Mouse (Mus musculus): ENCODE measurements at regions not wholly inside any gene's neighbourhood (a gene's known extent, or its start where the extent isn't known, plus 50 kb on each side); places are given as distances from the start of the nearest gene placed in this dataset.

DNA sequence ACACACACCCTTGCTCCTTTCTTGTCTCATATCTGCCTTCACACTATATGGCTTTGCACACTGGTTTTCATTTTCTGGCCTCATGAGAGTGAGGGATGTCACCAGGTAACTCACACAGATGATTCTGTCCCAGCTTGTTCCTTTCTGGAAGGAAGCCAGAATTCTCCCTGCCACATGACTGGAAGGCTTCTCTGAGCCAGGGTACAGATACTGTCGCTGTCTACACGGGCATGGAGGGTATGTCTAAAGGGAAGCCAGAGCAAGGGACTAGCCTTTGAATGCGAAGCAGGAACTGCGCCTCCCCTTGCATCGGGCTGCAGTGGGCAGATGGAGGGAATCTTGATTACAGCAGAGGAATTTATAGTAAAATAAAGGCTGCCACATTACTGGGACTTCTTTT lies 89.6 kb upstream of the Camk1g start:
- no peak for DNase-seq (ENCODE audit: low spot score)

DNA sequence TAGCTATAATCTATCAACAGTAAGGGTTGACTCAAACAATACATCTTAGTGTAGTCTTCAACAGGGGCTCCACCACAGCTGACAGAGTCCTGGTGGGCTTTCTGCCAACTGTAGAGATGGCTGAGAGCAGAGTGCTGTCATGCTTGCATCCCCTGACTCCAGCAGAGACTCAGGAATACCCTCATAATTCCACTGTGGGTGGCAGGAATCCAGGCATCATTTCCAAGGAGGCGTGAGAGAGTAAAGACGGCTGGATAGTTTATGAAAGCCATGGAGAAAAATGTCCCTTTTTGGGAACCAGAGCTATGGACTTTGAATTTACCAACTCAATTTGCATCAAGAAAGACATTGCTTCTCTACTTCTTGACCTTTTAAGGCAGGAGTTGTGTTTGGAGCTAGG lies 87.8 kb upstream of the Camk1g start:
- no peak for DNase-seq (ENCODE audit: low spot score)

DNA sequence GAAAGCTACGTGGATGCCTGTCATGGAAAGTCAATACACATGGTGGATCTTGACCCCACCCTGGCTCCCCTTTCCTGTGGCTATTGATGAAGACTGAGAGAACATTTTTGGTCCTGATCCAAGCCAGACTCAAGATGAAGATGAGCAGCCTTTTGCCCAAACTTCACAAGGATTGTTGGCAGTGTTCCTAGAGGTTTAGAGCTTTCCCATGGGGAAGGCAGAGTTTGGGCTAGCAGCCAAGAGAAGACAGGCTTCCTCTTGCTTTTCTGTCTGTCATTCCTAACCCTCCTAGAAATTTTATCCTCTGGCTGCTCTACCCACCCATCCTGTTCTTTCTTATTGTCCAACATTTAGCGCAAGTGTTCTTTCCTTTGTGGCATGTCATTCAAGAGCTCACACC lies 83.6 kb upstream of the Camk1g start:
- DNase-seq (ENCODE audit: low spot score): no peak

DNA sequence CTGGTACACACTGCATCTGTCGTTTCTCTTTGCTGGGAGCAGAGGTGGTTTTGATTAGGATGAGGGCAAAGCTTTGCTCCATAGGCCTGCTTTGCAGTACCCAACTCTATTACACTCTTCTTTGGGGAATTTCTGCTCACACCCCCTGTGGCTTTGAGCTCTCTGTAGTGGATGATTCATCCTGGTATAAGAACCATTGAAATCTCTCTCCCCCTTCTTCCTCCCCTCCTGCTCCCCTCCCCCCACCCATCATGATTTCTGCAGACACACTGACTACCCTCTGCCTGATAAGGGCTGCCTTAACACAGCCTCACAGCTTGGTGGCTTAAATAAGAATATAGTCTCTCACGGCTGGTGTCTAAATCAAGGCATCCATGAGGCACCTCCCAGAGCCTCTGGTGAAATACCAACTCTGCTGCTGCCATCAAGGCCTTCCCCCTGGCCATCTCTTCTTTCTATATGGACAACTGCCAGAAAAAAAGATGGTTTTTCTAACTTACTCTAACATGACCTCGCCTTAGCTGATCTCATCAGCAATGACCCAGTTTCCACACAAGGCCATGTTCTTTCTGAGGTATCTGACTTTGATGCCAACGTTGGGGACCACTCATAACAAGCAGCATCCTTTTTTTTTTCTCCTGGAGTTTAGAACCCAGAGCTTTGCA lies 81.5 kb upstream of the Camk1g start:
- DNase-seq (ENCODE audit: low spot score): no peak

DNA sequence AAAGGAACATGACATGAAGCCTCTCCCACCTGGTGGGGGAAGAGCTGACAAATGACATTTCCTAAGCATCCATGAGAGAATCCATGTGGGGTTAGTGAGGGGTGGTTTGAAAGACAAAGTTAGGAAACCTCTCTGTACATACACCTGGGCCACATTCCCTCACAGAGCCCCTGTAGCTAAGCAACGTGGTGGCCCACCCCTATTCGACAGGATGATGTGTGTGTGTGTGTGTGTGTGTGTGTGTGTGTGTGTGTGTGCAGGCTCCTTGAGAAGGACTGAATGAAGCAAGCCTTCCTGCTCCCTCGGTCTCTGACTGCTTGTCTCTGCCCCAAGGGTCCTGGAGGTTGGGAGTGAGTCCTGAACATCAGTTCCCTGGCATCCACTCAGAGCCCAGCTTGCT lies 80.7 kb upstream of the Camk1g start:
- DNase-seq (ENCODE audit: low spot score): no peak

DNA sequence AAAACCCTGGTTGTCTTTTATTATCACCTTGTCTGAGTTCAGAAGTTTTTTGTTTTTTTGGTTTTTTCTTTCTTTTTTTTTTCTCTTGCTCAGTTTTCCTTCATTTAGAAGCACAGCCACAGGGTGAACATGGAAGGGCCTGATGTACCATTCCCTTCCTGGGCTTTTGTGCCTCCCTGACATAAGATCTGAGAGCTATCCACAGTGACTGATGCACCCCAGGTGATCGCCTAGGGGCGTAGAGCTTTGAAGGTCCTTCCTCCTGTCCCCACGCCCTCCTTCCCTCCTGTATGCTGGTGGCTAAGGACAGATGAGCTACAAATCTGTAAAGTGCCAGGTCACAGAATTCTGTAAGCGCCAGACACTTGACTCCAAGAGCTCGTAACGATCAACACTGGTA lies 80.1 kb upstream of the Camk1g start:
- no peak for DNase-seq (ENCODE audit: low spot score)

DNA sequence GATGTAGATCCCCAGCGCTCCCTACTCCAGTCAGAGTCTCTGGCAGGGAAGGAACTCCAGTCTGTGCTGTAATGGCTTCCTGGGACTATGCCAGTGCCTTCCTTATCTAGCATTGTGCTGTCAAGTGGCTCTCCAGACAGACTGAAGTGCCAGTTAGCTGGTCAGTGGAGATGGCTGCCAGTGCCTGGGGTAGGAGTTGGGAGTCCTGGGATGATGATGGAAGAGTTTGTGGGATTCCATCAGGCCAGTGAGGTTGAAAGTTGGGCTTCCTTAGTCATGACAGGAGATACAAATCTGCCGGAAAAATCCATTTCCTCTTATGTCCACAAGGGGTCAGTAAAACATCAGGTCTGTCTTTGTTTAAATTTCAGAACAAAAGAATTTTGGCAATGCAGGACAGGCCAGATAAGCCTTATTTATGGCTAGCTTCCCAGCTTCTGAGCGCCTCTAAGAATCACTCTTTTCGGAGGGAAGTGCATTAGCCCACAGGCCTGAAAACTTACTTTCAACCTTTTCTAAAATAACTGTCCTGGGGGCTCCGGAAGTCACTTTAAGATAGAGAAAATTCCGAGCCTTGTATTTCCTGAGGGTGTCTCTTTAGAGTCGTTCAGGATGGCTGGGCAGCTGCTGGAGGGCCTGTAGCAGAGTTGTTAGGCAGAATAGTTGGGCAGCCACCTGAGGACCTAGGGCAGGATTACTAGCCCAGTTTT lies 79.5 kb upstream of the Camk1g start:
- DNase-seq (ENCODE audit: low spot score): peak; percentile 1

DNA sequence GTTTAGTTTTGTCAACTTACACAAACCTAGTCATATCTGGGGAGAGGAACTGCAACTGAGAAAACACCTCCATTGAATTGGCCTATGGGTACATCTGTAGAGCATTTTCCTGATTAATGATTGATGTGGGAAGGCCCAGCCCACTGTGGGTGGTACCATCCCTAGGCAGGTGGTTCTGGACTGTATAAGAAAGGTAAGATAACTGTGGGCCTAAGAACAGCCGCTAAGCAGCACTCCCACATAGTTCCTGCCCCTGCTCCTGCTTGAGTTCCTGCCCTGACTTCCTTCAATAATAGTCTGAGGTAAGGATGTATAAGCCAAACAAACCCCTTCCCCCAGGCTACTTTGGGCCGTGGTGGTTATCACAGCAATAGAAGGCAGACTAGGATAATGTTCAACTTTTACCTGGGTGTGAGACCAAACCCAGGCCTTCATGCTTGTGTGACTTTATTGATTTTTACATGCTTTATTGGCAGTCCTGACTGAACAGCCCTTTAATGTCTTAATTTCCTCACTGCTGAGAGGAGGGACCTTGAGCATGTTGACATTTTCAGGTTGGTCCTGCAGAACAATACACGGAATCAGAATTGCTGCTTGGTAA lies 78.8 kb upstream of the Camk1g start:
- no peak for DNase-seq (ENCODE audit: low spot score)

DNA sequence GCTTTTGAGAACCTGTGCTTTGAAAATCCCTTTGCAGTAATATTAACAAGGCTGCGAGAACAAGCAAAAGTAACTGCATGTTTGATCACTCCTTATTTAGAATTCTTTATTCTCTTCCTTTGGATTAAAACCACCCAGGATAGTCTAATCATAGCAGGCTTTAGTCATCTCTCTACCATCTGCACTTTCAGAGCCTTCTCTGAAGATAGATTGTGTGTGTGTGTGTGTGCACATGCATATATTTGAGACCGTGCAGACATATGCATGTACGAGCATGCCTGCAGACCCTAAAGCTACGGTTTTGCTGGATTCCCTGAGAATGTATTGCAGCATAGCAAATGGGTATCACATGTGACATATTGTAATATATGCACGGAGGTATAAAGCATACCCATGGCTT lies 77.5 kb upstream of the Camk1g start:
- DNase-seq (ENCODE audit: low spot score): no peak

DNA sequence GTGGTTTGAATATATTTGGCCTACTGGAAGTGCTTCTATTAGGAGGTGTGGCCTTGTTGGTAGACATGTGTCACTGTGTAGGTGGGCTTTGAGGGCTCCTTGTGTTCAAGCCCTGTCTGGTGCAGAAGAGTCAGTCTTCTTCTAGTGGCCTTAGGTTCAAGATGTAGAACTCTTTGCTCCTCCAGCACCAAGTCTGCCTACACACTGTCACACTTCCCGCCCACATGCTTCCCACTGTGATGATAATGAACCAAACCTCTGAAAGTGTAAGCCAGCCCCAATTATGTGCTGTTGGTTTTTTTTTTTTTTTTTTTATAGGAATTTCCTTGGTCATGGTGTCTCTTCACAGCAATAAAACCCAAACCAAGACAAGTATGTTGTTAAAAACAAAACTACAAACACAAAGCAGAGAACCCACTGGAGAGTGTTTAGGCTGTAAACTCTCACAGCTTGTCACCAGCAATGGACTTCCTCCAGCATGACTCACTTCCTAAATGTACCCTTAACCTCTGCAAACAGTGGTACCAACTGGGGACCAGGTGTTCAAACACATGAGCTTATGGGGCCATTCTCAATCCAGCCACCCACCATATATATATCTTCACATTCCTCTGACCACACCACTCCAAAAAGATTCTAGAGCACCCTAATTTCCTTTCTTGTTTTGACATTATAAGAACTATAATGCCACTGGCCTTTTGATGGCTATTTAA lies 74.0 kb upstream of the Camk1g start:
- DNase-seq (ENCODE audit: low spot score): no peak

DNA sequence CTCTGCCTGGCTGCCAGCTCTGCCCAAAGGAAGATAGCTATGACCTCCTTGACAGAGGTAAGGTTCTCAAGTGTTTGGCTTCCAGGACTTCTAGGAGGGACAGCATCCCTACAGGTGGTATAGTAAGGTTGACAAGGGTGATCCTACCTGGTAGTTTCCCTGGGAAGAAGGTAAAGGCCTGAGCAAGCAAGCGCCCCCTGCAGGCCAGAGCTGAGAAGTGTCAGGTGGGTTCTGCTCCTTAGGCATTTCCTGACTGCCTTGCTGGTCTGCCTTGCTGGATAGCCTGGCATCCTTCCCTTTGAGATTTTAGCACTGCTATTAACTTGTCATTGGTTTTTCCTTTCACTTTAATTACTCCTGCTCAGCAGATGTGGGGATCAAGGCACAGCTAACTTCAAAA lies 70.4 kb upstream of the Camk1g start:
- DNase-seq (ENCODE audit: low spot score): peak; percentile 8

DNA sequence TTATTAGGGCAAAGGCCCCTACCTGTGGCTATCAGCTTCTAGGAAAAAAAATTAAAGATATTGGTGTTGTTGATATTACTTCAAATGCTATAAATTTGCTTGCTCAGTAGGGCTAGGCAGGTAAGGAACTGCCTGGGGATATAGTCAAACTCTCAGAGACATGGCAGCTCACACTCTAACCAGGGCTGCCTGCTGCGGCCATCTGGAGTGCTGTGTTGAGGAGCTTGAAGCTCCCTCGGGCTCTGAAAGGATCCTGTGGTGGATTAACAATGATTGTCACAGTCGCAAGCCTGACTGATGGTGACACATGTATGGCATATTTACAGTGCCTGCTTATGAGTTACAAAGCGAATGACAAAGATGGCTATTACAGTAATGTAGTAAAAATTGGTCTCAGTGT lies 64.2 kb upstream of the Camk1g start:
- DNase-seq (ENCODE audit: low spot score): no peak

DNA sequence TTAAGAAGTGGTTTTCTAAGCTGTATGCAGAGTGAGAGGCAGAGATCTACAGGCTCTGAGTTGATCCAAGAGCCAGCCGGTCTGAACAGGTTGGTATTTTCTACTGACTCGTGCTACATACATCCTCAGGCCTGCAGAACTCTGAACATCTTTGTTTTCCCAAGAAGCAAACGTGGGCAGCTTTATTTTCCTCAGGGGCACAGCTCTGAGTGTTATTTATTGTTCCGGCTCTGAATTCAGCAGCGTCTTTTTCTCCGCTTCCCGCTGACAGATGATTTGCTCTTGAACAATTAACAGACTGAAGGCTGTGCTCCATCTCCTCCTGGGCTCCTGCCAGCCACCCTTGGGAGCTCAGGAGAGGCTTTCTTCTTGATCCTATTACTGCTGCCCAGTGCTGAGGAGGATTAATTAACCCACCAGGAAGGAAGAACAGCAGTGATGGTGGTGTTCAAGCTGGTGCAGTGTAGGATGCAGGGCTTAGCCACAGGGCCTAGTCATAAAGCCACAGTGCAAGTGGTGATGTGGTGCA lies 63.5 kb upstream of the Camk1g start:
- no peak for DNase-seq (ENCODE audit: low spot score)

DNA sequence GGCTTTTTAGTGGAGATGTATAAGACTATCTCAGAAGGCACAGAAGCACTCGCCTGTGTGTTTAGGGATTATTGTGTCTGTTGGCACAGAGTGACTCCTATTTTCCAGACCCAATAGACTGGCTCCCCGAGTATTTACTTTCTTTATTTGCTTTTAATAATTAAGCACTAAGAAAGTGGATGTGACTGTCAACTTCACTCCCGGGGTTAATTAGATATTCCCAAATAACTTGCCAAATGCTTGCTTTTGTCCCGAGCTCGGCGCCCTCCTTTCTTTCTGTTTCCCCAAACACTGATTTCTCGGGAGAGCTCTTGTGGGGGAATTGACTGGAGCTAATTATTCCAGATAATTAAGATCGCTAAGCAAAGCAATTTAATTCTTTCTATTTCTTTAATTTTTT lies 60.1 kb upstream of the Camk1g start:
- DNase-seq (ENCODE audit: low spot score): no peak

DNA sequence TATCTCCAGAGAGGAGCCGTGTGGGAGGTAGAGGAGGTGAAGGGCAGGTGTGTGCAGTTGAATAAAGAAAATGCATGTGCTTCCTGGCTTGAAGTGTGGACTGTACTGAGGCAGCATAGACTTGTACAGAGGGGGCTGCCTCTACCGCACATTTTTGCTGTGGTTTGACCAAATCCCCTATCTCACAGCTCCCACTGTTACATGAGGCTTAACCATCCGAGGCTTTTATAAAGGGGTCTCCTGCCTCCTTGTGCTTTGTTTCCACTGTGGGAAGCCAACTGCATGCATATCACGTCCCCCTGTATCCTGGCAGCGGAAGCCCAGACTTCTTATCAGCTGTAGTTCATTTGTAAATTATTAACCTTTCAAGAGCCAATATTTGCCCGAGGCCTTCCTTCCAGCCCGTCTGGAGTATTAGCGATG lies 53.6 kb upstream of the Camk1g start:
- DNase-seq (ENCODE audit: low spot score): no peak

DNA sequence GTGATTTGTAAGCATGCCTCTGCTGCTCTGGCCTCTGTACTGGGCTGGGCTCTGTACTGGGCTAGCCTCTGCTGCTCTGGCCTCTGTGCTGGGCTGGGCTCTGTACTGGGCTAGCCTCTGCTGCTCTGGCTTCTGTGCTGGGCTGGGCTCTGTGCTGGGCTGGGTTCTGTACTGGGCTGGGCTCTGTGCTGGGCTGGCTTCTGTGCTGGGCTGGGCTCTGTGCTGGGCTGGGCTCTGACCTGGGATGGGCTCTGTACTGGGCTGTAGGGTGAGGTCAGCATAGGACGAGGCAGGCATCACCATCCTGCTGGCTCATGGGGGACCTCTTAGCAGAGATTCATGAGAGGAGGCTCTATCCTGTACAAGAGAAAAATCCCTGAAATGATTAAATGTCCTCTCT lies 52.8 kb upstream of the Camk1g start:
- DNase-seq (ENCODE audit: low spot score): no peak

DNA sequence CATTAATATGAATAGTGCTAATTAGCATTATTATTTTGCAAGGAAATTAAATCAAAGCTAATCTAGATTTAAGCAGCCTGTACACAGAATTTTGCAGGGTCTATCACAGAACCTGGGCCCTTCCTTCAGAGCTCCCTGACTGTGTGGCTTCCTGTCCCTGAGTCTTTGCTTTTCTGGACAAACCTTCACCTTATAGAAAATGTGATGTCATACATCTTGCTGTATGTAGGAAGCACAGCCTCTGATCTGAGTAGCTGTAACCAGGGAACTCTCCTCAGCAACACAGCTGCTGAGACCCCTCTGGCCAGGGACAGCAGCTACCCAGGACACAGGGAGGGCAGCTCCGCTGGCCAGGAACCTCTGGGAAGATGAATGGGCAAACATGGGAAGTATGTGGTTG lies 51.7 kb upstream of the Camk1g start:
- DNase-seq (ENCODE audit: low spot score): no peak

DNA sequence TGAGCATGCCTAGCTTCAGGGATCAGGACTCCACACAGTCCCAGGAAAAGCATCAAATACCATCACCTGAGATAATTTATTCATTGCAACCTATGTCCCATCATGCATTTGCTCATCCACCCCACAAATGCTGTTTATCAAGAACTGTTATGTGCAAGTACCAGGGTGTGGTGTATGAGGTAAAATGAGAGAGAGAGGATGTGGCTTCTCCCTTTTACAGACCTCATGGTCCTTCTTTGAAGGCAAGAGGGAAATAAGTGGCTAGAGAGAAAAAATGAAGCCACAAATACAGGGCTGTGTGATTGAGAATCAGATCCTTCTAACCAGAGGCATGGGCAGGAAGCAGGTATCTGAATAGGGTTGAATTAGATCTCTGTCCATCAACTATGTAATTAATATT lies 51.3 kb upstream of the Camk1g start:
- DNase-seq (ENCODE audit: low spot score): no peak
